Mouse (Mus musculus) embryonic facial prominence, embryonic 14.5 days (tissue): ENCODE measurements around the gene Trpc1. TPM values are rescaled to one million over a fixed set of nuclear protein-coding genes. Genes with fewer than 3 reads are reported as not detected.

Experiments
- ATAC-seq: fragments of 200-750 bp; cut with Nextera tagmentation; 2 replicates; pipeline ENCODE4 v1.8.0; 2017; ENCODE audit warnings: low read depth, moderate number of reproducible peaks, moderate TSS enrichment
- DNase-seq: peaks from one replicate; pipeline ENCODE4 v3.0.0-alpha.2; 2015; ENCODE audit warnings: low spot score
- H3K27ac ChIP-seq: fragments of 300-500 bp; sonication (generic); replicated peaks from 2 replicates; pipeline ENCODE4 v1.5.1; 2014; ENCODE audit warnings: low read depth, mild to moderate bottlenecking, low read length, moderate library complexity
- H3K27me3 ChIP-seq: fragments of 300-500 bp; sonication (generic); replicated peaks from 2 replicates; pipeline ENCODE4 v1.6.1; 2014; ENCODE audit warnings: low read length; ENCODE audit not compliant: control insufficient read depth, insufficient read depth
- H3K36me3 ChIP-seq: fragments of 300-500 bp; sonication (generic); 2 replicates; pipeline ENCODE4 v1.6.1; 2014; ENCODE audit warnings: low read length, mixed read lengths; ENCODE audit not compliant: control insufficient read depth, insufficient read depth
- H3K4me1 ChIP-seq: fragments of 300-500 bp; sonication (generic); 2 replicates; pipeline ENCODE4 v1.6.1; 2014; ENCODE audit warnings: antibody characterized with exemption, low read length; ENCODE audit not compliant: control insufficient read depth, insufficient read depth
- H3K4me2 ChIP-seq: fragments of 300-500 bp; sonication (generic); 2 replicates; pipeline ENCODE4 v1.6.1; 2014; ENCODE audit warnings: low read depth, mild to moderate bottlenecking, low read length, moderate library complexity, mixed read lengths
- H3K4me3 ChIP-seq: fragments of 300-500 bp; sonication (generic); 2 replicates; pipeline ENCODE4 v1.5.1; 2014; ENCODE audit warnings: low read depth, mild to moderate bottlenecking, low read length
- H3K9ac ChIP-seq: fragments of 300-500 bp; sonication (generic); 2 replicates; pipeline ENCODE4 v1.6.1; 2014; ENCODE audit warnings: low read depth, mild to moderate bottlenecking, low read length, moderate library complexity, mixed read lengths
- H3K9me3 ChIP-seq: fragments of 300-500 bp; sonication (generic); 2 replicates; pipeline ENCODE4 v1.6.1; 2016; ENCODE audit warnings: low read length; ENCODE audit not compliant: control insufficient read depth
- WGBS: fragments of 180-500 bp; shearing (Covaris S2); extraction: QIAGEN DNeasy Blood & Tissue Kit; methylation state at CpG from one replicate; pipeline ENCODE4 v1.1.7; 2014; 5-methylcytosine and 5-hydroxymethylcytosine counted together
- polyA plus RNA-seq: library from polyadenylated mRNA; unstranded; fragments of >200 nt; fragmentation: Nextera tagmentation; extraction: Ambion mirVana; gene quantifications from 2 replicates; pipeline ENCODE4 v1.2.1, GENCODE M21; 2014

Trpc1 gene
- polyA plus RNA-seq, 1 experiment from 2014 or later, result 3.9 TPM

GRCm38 (mm10) chr9:95692823-95693222, 57.4 kb downstream of the Trpc1 start:
- WGBS, result 31% methylated on average over 8 of the region's 8 CpGs
- H3K9ac ChIP-seq, result no peak overlapping the region
- H3K4me1 ChIP-seq, result 0 out of 2 replicates have a peak, but pooled peaks cover 6% of the 10 kb centered on the region
- H3K9me3 ChIP-seq, result no peaks in the 10 kb centered on the region
- DNase-seq, result peak; percentile 68
- peak; percentile 81 for ATAC-seq
- H3K36me3 ChIP-seq, result no peaks in the 10 kb centered on the region
- H3K4me3 ChIP-seq, result no peak overlapping the region
- no peak overlapping the region for H3K4me2 ChIP-seq
- H3K27ac ChIP-seq, result no peak overlapping the region
- H3K27me3 ChIP-seq, result no peaks in the 10 kb centered on the region

DNA sequence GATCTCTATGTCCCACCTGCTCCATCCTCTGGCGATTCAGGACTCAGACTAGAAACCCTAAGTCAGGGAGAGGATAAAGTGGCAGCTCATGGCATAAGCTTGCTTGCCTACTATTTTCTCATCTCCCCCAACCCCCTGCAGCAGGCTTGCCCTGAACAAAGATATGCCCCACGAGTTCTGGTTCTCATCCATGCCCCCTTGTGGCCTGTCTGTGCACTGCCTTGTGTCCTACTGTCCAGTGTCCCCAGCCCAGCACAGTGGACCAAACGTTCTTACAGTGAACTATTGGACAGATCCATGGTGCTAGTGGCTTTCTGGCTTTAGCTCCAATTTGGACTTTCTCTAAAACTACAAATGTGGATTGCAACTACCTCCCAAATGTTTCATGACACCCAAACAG, 62.1 kb downstream of the Trpc1 start:
- DNase-seq (no peak), ATAC-seq (no peak)
- no peak overlapping the region for H3K9ac ChIP-seq
- peaks cover 13% of the 10 kb centered on the region; the same call in 1 of the 2 replicates for H3K4me1 ChIP-seq
- H3K27ac ChIP-seq, result no peak overlapping the region
- H3K4me2 ChIP-seq, result no peak overlapping the region
- H3K9me3 ChIP-seq, result no peaks in the 10 kb centered on the region
- no peaks in the 10 kb centered on the region for H3K36me3 ChIP-seq
- H3K4me3 ChIP-seq, result no peak overlapping the region
- WGBS, result 67% methylated on average over 3 of the region's 3 CpGs
- no peaks in the 10 kb centered on the region for H3K27me3 ChIP-seq

- Histone ChIP-seq H3K9ac (no peak overlapping the region), H3K4me3 (no peak overlapping the region), H3K4me1 (peaks cover 7% of the 10 kb centered on the region; the same call in 1 of the 2 replicates), H3K27ac (no peak overlapping the region), H3K27me3 (no peaks in the 10 kb centered on the region), H3K36me3 (no peaks in the 10 kb centered on the region), H3K4me2 (no peak overlapping the region), H3K9me3 (no peaks in the 10 kb centered on the region)
- 45% methylated on average over 11 of the region's 11 CpGs for WGBS
- DNase-seq (peak; percentile 73), ATAC-seq (peak; percentile 79)
Observed at GRCm38 (mm10) chr9:95685660-95686440, 64.3 kb downstream of the Trpc1 start.

- Histone ChIP-seq H3K36me3 (no peaks in the 10 kb centered on the region), H3K27me3 (no peaks in the 10 kb centered on the region), H3K9me3 (no peaks in the 10 kb centered on the region), H3K27ac (no peak overlapping the region), H3K9ac (no peak overlapping the region), H3K4me1 (peaks cover 7% of the 10 kb centered on the region; the same call in 1 of the 2 replicates), H3K4me3 (no peak overlapping the region), H3K4me2 (no peak overlapping the region)
- ATAC-seq, result no peak
- 89% methylated on average over 11 of the region's 11 CpGs for WGBS
- no peak for DNase-seq
Observed at GRCm38 (mm10) chr9:95680691-95681090, 69.5 kb downstream of the Trpc1 start.

DNA sequence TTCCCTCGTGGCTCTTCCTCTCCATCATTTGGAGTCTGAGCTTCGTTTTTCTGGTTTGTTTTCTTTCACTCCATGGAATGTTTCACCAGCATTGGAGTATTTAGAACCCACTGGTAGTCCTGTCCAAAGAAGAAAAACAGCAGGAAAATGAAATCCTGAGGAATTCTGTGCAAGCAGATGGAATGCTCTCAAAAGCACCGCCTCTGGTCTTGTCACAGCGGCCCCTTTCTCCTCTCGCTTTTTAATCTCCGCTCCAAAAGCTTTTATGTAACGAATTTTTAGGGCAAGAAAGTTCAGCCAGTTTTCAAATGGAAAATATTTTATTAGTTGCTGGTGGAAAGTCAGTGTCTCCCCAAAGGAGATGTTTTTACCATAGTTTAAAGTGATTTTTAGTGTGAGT, 70.2 kb downstream of the Trpc1 start:
- Histone ChIP-seq H3K9ac (no peak overlapping the region), H3K4me3 (no peak overlapping the region), H3K4me2 (no peak overlapping the region), H3K27me3 (no peaks in the 10 kb centered on the region), H3K4me1 (peaks cover 6% of the 10 kb centered on the region; the same call in 1 of the 2 replicates), H3K36me3 (no peaks in the 10 kb centered on the region), H3K9me3 (no peaks in the 10 kb centered on the region), H3K27ac (no peak overlapping the region)
- WGBS, result 70% methylated on average over 7 of the region's 7 CpGs
- DNase-seq (no peak), ATAC-seq (no peak)

- Histone ChIP-seq H3K27me3 (no peaks in the 10 kb centered on the region), H3K27ac (no peak overlapping the region), H3K9me3 (no peaks in the 10 kb centered on the region), H3K9ac (no peak overlapping the region), H3K4me3 (no peak overlapping the region), H3K4me1 (no peaks in the 10 kb centered on the region), H3K36me3 (no peaks in the 10 kb centered on the region), H3K4me2 (no peak overlapping the region)
- DNase-seq, result no peak
- ATAC-seq, result no peak
- 92% methylated on average over 4 of the region's 4 CpGs for WGBS
Observed at GRCm38 (mm10) chr9:95676021-95676420, 74.2 kb downstream of the Trpc1 start.

DNA sequence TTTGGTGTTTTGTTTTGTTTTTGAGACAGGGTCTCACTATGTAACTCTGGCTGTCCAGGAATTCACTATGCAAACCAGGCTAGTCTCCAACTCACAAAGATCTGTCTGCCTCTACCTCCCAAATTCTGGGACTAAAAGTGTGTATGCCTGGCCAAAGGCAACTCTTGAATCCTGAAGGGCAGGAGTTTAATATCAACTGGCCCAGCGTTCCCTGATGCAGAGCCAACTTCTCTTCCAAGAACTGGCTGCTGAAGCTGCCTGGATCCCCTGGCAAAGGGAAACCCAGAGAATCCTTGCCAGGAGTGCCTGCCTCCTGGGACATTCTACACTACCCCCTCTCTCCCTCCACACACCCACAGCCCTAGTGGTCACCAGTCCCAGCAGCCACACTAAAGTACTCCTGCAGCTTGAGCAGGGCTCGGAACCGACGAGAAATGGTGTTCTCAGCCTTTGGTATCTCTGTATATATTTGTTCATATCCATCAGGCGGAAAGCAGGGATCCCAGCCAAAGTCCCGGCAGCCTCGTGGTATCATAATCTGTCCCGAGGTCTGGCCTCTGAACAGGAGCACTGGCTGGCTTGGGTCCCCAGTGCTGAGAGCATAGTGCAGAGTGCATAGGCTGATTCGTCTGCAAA, 75.0 kb downstream of the Trpc1 start:
- Histone ChIP-seq H3K4me1 (no peaks in the 10 kb centered on the region), H3K27me3 (no peaks in the 10 kb centered on the region), H3K9me3 (no peaks in the 10 kb centered on the region), H3K9ac (no peak overlapping the region), H3K4me3 (no peak overlapping the region), H3K36me3 (no peaks in the 10 kb centered on the region), H3K4me2 (no peak overlapping the region), H3K27ac (peak overlapping the region; percentile 5; the same call in 1 of the 2 replicates)
- ATAC-seq (peak; percentile 15; the same call in 1 of the 2 replicates), DNase-seq (peak; percentile 51)
- whole genome bisulfite sequencing, result 72% methylated on average over 9 of the region's 9 CpGs

DNA sequence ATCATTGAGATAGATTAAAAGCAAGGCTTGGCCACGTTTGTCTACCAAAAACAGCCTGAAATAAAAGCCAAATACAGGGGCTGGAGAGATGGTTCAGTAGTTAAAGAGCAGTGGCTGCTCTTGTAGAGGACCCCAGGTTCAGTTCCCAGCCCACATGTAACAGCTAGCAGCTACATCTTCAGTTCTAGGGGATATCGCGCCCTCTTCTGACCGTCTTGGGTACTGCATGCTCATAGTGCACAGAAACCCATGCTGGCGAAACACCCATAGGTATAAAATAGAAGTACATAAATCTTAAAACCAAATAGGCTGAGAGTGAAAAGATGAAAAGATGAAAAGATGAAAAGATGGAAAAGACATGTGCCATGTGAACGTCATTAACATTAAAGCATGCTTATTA, 77.4 kb downstream of the Trpc1 start:
- WGBS, result 83% methylated on average over 6 of the region's 6 CpGs
- H3K27ac ChIP-seq, result no peak overlapping the region
- H3K9ac ChIP-seq, result no peak overlapping the region
- H3K4me1 ChIP-seq, result no peaks in the 10 kb centered on the region
- no peak overlapping the region for H3K4me2 ChIP-seq
- H3K4me3 ChIP-seq, result no peak overlapping the region
- no peak for DNase-seq
- H3K36me3 ChIP-seq, result no peaks in the 10 kb centered on the region
- no peak for ATAC-seq
- no peaks in the 10 kb centered on the region for H3K27me3 ChIP-seq
- H3K9me3 ChIP-seq, result no peaks in the 10 kb centered on the region
